Mouse (Mus musculus) neural tube, embryonic 11.5 days (tissue): Measurements from ENCODE around the gene St7l. TPM values are rescaled to one million over a fixed set of nuclear protein-coding genes. Genes with fewer than 3 reads are reported as not detected.

Source experiments
- ATAC-seq: fragments of 200-750 bp; cut with Nextera tagmentation; 2 replicates; pipeline ENCODE4 v1.8.0; 2017; ENCODE audit warnings: moderate number of reproducible peaks, mild to moderate bottlenecking, moderate TSS enrichment, moderate library complexity; ENCODE audit not compliant: insufficient read depth, low FRiP score, low TSS enrichment
- DNase-seq: peaks from one replicate; pipeline ENCODE4 v3.0.0-alpha.2; 2015; ENCODE audit warnings: low spot score
- H3K27ac ChIP-seq: fragments of 300-500 bp; sonication (generic); 2 replicates; pipeline ENCODE4 v1.5.1; 2014; ENCODE audit warnings: low read depth, mild to moderate bottlenecking, low read length
- H3K27me3 ChIP-seq: fragments of 300-500 bp; sonication (generic); 2 replicates; pipeline ENCODE4 v1.6.1; 2014; ENCODE audit warnings: mild to moderate bottlenecking, low read length, mixed read lengths; ENCODE audit not compliant: control insufficient read depth, insufficient read depth
- H3K36me3 ChIP-seq: fragments of 300-500 bp; sonication (generic); 2 replicates; pipeline ENCODE4 v1.6.1; 2014; ENCODE audit warnings: mild to moderate bottlenecking, low read length, moderate library complexity, mixed read lengths; ENCODE audit not compliant: control insufficient read depth, insufficient read depth
- H3K4me1 ChIP-seq: fragments of 300-500 bp; sonication (generic); 2 replicates; pipeline ENCODE4 v1.6.1; 2014; ENCODE audit warnings: low read length, mixed read lengths; ENCODE audit not compliant: control insufficient read depth, insufficient read depth
- H3K4me2 ChIP-seq: fragments of 300-500 bp; sonication (generic); 2 replicates; pipeline ENCODE4 v1.6.1; 2014; ENCODE audit warnings: low read depth, mild to moderate bottlenecking, moderate library complexity
- H3K4me3 ChIP-seq: fragments of 300-500 bp; sonication (generic); 2 replicates; pipeline ENCODE4 v1.5.1; 2014; ENCODE audit warnings: low read depth, low read length
- H3K9ac ChIP-seq: fragments of 300-500 bp; sonication (generic); 2 replicates; pipeline ENCODE4 v1.6.1; 2014; ENCODE audit warnings: mild to moderate bottlenecking, low read length
- H3K9me3 ChIP-seq: fragments of 300-500 bp; sonication (generic); 2 replicates; pipeline ENCODE4 v1.6.1; 2016; ENCODE audit warnings: low read length; ENCODE audit not compliant: control insufficient read depth
- WGBS: fragments of 180-500 bp; shearing (Covaris S2); extraction: QIAGEN DNeasy Blood & Tissue Kit; methylation state at CpG from one replicate; pipeline ENCODE4 v1.1.7; 2014; 5-methylcytosine and 5-hydroxymethylcytosine counted together
- polyA plus RNA-seq: library from polyadenylated mRNA; unstranded; fragments of >200 nt; fragmentation: Nextera tagmentation; extraction: Ambion mirVana; gene quantifications from 2 replicates; pipeline ENCODE4 v1.2.1, GENCODE M21; 2014

Gene St7l
- polyA plus RNA-seq, 1 experiment from 2014 or later: 36.6 TPM

- Histone ChIP-seq H3K36me3 (peaks cover 3% of the 10 kb centered on the region; the same call in 1 of the 2 replicates), H3K27ac (no peak overlapping the region), H3K9ac (no peak overlapping the region), H3K4me3 (no peak overlapping the region), H3K4me1 (no peaks in the 10 kb centered on the region), H3K9me3 (no peaks in the 10 kb centered on the region), H3K27me3 (no peaks in the 10 kb centered on the region), H3K4me2 (no peak overlapping the region)
- ATAC-seq (no peak), DNase-seq (no peak)
- 96% methylated on average over 23 of the region's 23 CpGs for WGBS
Measured at GRCm38 (mm10) chr3:104952891-104953670, 89.3 kb downstream of the St7l start.

GRCm38 (mm10) chr3:104954137-104954536 lies 90.3 kb downstream of the St7l start:
- Histone ChIP-seq H3K4me3 (no peak overlapping the region), H3K27ac (no peak overlapping the region), H3K9ac (no peak overlapping the region), H3K4me1 (no peaks in the 10 kb centered on the region), H3K9me3 (no peaks in the 10 kb centered on the region), H3K4me2 (no peak overlapping the region), H3K27me3 (peaks cover 5% of the 10 kb centered on the region), H3K36me3 (peaks cover 3% of the 10 kb centered on the region; the same call in 1 of the 2 replicates)
- WGBS: 92% methylated on average over 3 of the region's 3 CpGs
- no peak for ATAC-seq
- DNase-seq: no peak

GRCm38 (mm10) chr3:104954551-104954950 lies 90.7 kb downstream of the St7l start:
- DNase-seq (no peak), ATAC-seq (no peak)
- Histone ChIP-seq H3K4me1 (no peaks in the 10 kb centered on the region), H3K4me2 (no peak overlapping the region), H3K27me3 (peaks cover 5% of the 10 kb centered on the region), H3K4me3 (no peak overlapping the region), H3K9ac (no peak overlapping the region), H3K27ac (no peak overlapping the region), H3K9me3 (no peaks in the 10 kb centered on the region), H3K36me3 (peaks cover 3% of the 10 kb centered on the region; the same call in 1 of the 2 replicates)
- WGBS: 95% methylated on average over 15 of the region's 15 CpGs

GRCm38 (mm10) chr3:104956131-104956581 lies 92.4 kb downstream of the St7l start:
- Histone ChIP-seq H3K27ac (no peak overlapping the region), H3K4me3 (no peak overlapping the region), H3K9me3 (no peaks in the 10 kb centered on the region), H3K27me3 (peaks cover 21% of the 10 kb centered on the region), H3K4me1 (no peaks in the 10 kb centered on the region), H3K4me2 (no peak overlapping the region), H3K9ac (no peak overlapping the region), H3K36me3 (peaks cover 3% of the 10 kb centered on the region; the same call in 1 of the 2 replicates)
- WGBS: 77% methylated on average over 6 of the region's 6 CpGs
- no peak for ATAC-seq
- DNase-seq: no peak

GRCm38 (mm10) chr3:104960026-104961000 lies 96.5 kb downstream of the St7l start:
- ATAC-seq (no peak), DNase-seq (no peak)
- no peaks in the 10 kb centered on the region for H3K9me3 ChIP-seq
- H3K4me1 ChIP-seq: no peaks in the 10 kb centered on the region
- peaks cover 45% of the 10 kb centered on the region for H3K27me3 ChIP-seq
- H3K9ac ChIP-seq: no peak overlapping the region; the same call in 1 of the 2 replicates
- WGBS: 11% methylated on average over 19 of the region's 19 CpGs
- no peak overlapping the region; the same call in 1 of the 2 replicates for H3K4me3 ChIP-seq
- no peaks in the 10 kb centered on the region for H3K36me3 ChIP-seq
- no peak overlapping the region for H3K4me2 ChIP-seq
- no peak overlapping the region for H3K27ac ChIP-seq

GRCm38 (mm10) chr3:104961066-104962059 lies 97.6 kb downstream of the St7l start, which contains the start of gene Wnt2b:
Wnt2b (minus strand) TSS chr3:104961921.
- Histone ChIP-seq H3K36me3 (no peaks in the 10 kb centered on the region), H3K9me3 (no peaks in the 10 kb centered on the region), H3K4me1 (no peaks in the 10 kb centered on the region), H3K27me3 (peaks cover 45% of the 10 kb centered on the region), H3K9ac (peak within 1 kb of the TSS; percentile 44), H3K4me3 (peak within 1 kb of the TSS; percentile 40), H3K27ac (no peak within 1 kb of the TSS), H3K4me2 (peak within 1 kb of the TSS; percentile 61)
- peak; percentile 40 for ATAC-seq
- WGBS: 1% methylated on average over 60 of the region's 87 CpGs
- DNase-seq: peak; percentile 34

- Histone ChIP-seq H3K27me3 (peaks cover 45% of the 10 kb centered on the region), H3K4me2 (peak overlapping the region; percentile 61), H3K4me1 (no peaks in the 10 kb centered on the region), H3K9ac (no peak overlapping the region), H3K27ac (no peak overlapping the region), H3K9me3 (no peaks in the 10 kb centered on the region), H3K4me3 (peak overlapping the region; percentile 40), H3K36me3 (no peaks in the 10 kb centered on the region)
- WGBS: 1% methylated on average over 31 of the region's 31 CpGs
- DNase-seq (peak; percentile 53), ATAC-seq (no peak)
Measured at GRCm38 (mm10) chr3:104962141-104962611, 98.4 kb downstream of the St7l start.
